Mouse (Mus musculus) heart, embryonic 10.5 days (tissue): Measurements from ENCODE around the gene Mapk8ip3. TPM values are rescaled to one million over a fixed set of nuclear protein-coding genes. Genes with fewer than 3 reads are reported as not detected.

Experiments
- DNase-seq: peaks from one replicate; pipeline ENCODE4 v3.0.0-alpha.2; 2017; ENCODE audit warnings: low spot score
- H3K27ac ChIP-seq: fragments of 300-500 bp; sonication (generic); 2 replicates; pipeline ENCODE4 v1.5.1; 2016; ENCODE audit warnings: mild to moderate bottlenecking
- H3K27me3 ChIP-seq: fragments of 300-500 bp; sonication (generic); 2 replicates; pipeline ENCODE4 v1.6.1; 2016; ENCODE audit warnings: mild to moderate bottlenecking; ENCODE audit not compliant: poor library complexity, insufficient read depth, severe bottlenecking
- H3K36me3 ChIP-seq: fragments of 300-500 bp; sonication (generic); 2 replicates; pipeline ENCODE4 v1.6.1; 2016; ENCODE audit warnings: mild to moderate bottlenecking, moderate library complexity
- H3K4me1 ChIP-seq: fragments of 300-500 bp; sonication (generic); 2 replicates; pipeline ENCODE4 v1.6.1; 2016; ENCODE audit warnings: mild to moderate bottlenecking
- H3K4me3 ChIP-seq: fragments of 300-500 bp; sonication (generic); 2 replicates; pipeline ENCODE4 v1.5.1; 2016; ENCODE audit warnings: mild to moderate bottlenecking, moderate library complexity
- H3K9me3 ChIP-seq: fragments of 300-500 bp; sonication (generic); 2 replicates; pipeline ENCODE4 v1.6.1; 2016; ENCODE audit warnings: mild to moderate bottlenecking, moderate library complexity
- WGBS: fragments of 180-500 bp; shearing (Covaris S2); methylation state at CpG from one replicate; pipeline ENCODE4 v1.1.7; 2016; 5-methylcytosine and 5-hydroxymethylcytosine counted together
- polyA plus RNA-seq: library from polyadenylated mRNA; unstranded; fragments of >200 nt; fragmentation: Nextera tagmentation; extraction: Ambion mirVana; gene quantifications from 2 replicates; pipeline ENCODE4 v1.2.1, GENCODE M21; 2016

Mapk8ip3 gene
- polyA plus RNA-seq, 1 experiment from 2014 or later: 36.3 TPM

GRCm38 (mm10) chr17:24897600-24897999 is 39.2 kb downstream of the Mapk8ip3 start:
- 0 out of 2 replicates have a peak overlapping the region, but pooled peaks have one; percentile 94 for H3K27ac ChIP-seq
- WGBS: 77% methylated on average over 4 of the region's 4 CpGs
- no peak for DNase-seq
- peak overlapping the region; percentile 93; the same call in 1 of the 2 replicates for H3K4me3 ChIP-seq
- H3K9me3 ChIP-seq: no peaks in the 10 kb centered on the region
- H3K36me3 ChIP-seq: peaks cover 71% of the 10 kb centered on the region
- H3K27me3 ChIP-seq: no peaks in the 10 kb centered on the region
- peaks cover 49% of the 10 kb centered on the region for H3K4me1 ChIP-seq

- H3K27ac ChIP-seq: peak overlapping the region; percentile 94
- H3K4me3 ChIP-seq: peak overlapping the region; percentile 93
- peaks cover 49% of the 10 kb centered on the region for H3K4me1 ChIP-seq
- no peak for DNase-seq
- H3K9me3 ChIP-seq: no peaks in the 10 kb centered on the region
- H3K36me3 ChIP-seq: peaks cover 71% of the 10 kb centered on the region
- WGBS: 39% methylated on average over 11 of the region's 11 CpGs
- H3K27me3 ChIP-seq: no peaks in the 10 kb centered on the region
Observed at GRCm38 (mm10) chr17:24896993-24897269, 39.8 kb downstream of the Mapk8ip3 start.

DNA sequence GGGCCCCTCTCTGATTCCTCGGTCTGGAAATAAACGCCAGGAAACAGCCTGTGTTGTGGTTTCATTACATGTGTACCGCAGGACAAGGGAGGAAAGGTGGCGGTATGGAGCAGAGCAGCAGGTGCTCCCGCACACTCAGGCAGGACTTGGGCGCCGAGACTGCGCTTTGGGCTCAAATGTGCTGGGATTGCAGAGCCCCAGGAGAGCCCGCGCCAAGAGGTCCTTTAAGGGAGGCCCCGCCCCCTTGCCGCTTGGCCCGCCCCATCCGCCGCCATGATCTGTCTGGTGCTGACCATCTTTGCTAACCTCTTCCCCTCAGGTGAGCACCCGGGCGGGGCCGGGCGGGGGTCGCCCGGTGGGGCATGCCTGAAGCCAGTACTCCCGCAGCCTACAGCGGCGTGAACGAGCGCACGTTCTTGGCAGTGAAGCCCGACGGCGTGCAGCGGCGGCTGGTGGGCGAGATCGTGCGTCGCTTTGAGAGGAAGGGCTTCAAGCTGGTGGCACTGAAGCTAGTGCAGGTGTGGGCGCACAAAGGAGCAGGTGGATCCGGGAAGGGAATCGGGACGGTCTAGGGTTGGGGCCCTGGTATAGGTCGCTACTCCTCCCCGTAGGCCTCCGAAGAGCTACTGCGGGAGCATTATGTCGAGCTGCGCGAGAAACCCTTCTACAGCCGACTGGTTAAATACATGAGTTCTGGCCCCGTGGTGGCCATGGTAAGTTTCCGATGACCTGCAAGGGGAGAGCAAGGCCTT is 40.4 kb downstream of the Mapk8ip3 start, which contains the start of gene Nme3:
Gene Nme3 (plus strand): TSS at position 260 of the 752 bp plus-strand sequence.
- Histone ChIP-seq H3K27ac (peak within 1 kb of the TSS; percentile 94), H3K36me3 (peaks cover 71% of the 10 kb centered on the region), H3K4me1 (peaks cover 49% of the 10 kb centered on the region), H3K27me3 (no peaks in the 10 kb centered on the region), H3K4me3 (peak within 1 kb of the TSS; percentile 93), H3K9me3 (no peaks in the 10 kb centered on the region)
- peak; percentile 93 for DNase-seq
- 2% methylated on average over 50 of the region's 50 CpGs for WGBS

DNA sequence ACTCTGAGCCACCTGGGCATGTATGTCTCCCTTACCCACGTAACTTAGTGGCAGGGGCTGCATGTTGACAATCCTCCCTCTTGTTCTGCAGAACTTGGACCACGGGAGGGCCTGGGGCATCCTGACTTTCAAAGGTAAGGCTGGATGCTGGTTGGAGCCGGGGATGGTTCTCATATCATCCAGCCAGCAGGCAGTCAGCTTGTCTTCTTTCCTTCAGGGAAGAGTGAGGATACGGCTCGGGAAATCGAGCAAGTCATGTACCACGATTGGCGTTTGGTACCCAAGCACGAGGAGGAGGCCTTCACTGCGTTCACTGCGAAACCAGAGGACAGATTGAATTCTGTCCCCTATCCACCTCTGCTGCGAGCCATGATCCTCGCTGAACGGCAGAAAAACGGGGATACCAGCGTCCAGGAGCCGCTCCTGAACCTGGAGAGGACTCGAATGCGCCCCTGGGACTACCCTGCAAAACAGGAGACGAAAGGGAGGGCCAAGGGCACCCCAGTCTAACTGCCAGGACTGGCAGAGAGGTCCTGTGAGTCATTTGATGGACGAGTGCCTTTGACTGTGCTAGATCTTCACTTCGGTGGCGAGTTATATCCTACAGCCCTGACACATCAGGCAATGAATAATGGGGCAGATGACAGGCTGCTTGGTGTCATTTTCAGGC is 41.1 kb downstream of the Mapk8ip3 start:
- Histone ChIP-seq H3K9me3 (no peaks in the 10 kb centered on the region), H3K27me3 (no peaks in the 10 kb centered on the region), H3K27ac (peak overlapping the region; percentile 94), H3K4me3 (peak overlapping the region; percentile 93), H3K36me3 (peaks cover 71% of the 10 kb centered on the region), H3K4me1 (peaks cover 49% of the 10 kb centered on the region)
- DNase-seq: no peak
- 13% methylated on average over 23 of the region's 23 CpGs for WGBS

DNA sequence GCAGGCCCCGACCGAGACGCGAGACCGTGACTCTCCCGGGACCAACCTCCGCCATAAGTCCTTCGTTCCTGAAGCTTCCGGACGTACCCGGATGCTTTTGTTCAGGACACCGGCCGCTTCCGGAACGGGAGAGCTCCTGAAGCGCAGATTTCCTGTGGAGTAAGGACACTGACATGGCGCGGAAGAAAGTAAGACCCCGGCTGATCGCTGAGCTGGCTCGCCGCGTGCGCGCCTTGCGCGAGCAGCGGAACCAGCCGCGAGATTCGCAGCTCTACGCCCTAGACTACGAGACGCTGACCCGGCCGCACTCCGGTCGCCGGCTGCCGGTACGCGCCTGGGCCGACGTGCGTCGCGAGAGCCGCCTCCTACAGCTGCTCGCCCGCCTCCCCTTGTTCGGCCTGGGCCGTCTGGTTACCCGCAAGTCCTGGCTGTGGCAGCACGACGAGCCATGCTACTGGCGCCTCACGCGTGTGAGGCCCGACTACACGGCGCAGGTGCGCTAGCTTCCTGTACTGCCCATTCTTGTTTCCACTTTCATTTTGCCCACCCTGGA is 41.7 kb downstream of the Mapk8ip3 start, which contains the start of the genes Eme2 and Mrps34:
Gene Eme2 (minus strand): TSS at position 93 of the 553 bp plus-strand sequence.
Gene Mrps34 (plus strand): TSS at position 122 of the 553 bp plus-strand sequence.
- no peaks in the 10 kb centered on the region for H3K9me3 ChIP-seq
- H3K27ac ChIP-seq: peak within 1 kb of the TSS; percentile 94
- H3K4me1 ChIP-seq: peaks cover 49% of the 10 kb centered on the region
- peak; percentile 94 for DNase-seq
- H3K36me3 ChIP-seq: peaks cover 71% of the 10 kb centered on the region
- H3K27me3 ChIP-seq: no peaks in the 10 kb centered on the region
- peak within 1 kb of the TSS; percentile 93 for H3K4me3 ChIP-seq
- WGBS: under 1% methylated on average over 62 of the region's 62 CpGs

- Histone ChIP-seq H3K4me1 (peaks cover 47% of the 10 kb centered on the region), H3K36me3 (peaks cover 69% of the 10 kb centered on the region), H3K27ac (peak overlapping the region; percentile 94), H3K9me3 (no peaks in the 10 kb centered on the region), H3K4me3 (peak overlapping the region; percentile 93), H3K27me3 (no peaks in the 10 kb centered on the region)
- WGBS: 11% methylated on average over 31 of the region's 31 CpGs
- no peak for DNase-seq
Observed at GRCm38 (mm10) chr17:24894061-24894994, 42.4 kb downstream of the Mapk8ip3 start.

- H3K36me3 ChIP-seq: peaks cover 67% of the 10 kb centered on the region
- no peaks in the 10 kb centered on the region for H3K9me3 ChIP-seq
- no peak overlapping the region for H3K4me3 ChIP-seq
- no peak for DNase-seq
- H3K27ac ChIP-seq: no peak overlapping the region
- no peaks in the 10 kb centered on the region for H3K27me3 ChIP-seq
- H3K4me1 ChIP-seq: peaks cover 41% of the 10 kb centered on the region
- 90% methylated on average over 2 of the region's 2 CpGs for WGBS
Observed at GRCm38 (mm10) chr17:24893276-24893675, 43.5 kb downstream of the Mapk8ip3 start.

- 90% methylated on average over 12 of the region's 12 CpGs for WGBS
- no peak overlapping the region for H3K4me3 ChIP-seq
- no peak for DNase-seq
- H3K36me3 ChIP-seq: peaks cover 62% of the 10 kb centered on the region
- H3K27ac ChIP-seq: no peak overlapping the region
- no peaks in the 10 kb centered on the region for H3K9me3 ChIP-seq
- H3K4me1 ChIP-seq: peaks cover 42% of the 10 kb centered on the region
- H3K27me3 ChIP-seq: no peaks in the 10 kb centered on the region
Observed at GRCm38 (mm10) chr17:24892785-24893184, 44.0 kb downstream of the Mapk8ip3 start.

- Histone ChIP-seq H3K4me1 (peaks cover 41% of the 10 kb centered on the region), H3K36me3 (peaks cover 50% of the 10 kb centered on the region), H3K9me3 (no peaks in the 10 kb centered on the region), H3K27ac (no peak overlapping the region), H3K27me3 (no peaks in the 10 kb centered on the region), H3K4me3 (no peak overlapping the region)
- WGBS: 90% methylated on average over 13 of the region's 13 CpGs
- no peak for DNase-seq
Observed at GRCm38 (mm10) chr17:24891321-24891720, 45.5 kb downstream of the Mapk8ip3 start.

- Histone ChIP-seq H3K36me3 (peaks cover 50% of the 10 kb centered on the region), H3K9me3 (no peaks in the 10 kb centered on the region), H3K4me3 (no peak overlapping the region), H3K27ac (no peak overlapping the region), H3K27me3 (no peaks in the 10 kb centered on the region), H3K4me1 (peaks cover 38% of the 10 kb centered on the region)
- DNase-seq: no peak
- 87% methylated on average over 19 of the region's 19 CpGs for WGBS
Observed at GRCm38 (mm10) chr17:24890151-24891092, 46.4 kb downstream of the Mapk8ip3 start.

- 88% methylated on average over 3 of the region's 3 CpGs for WGBS
- no peaks in the 10 kb centered on the region for H3K9me3 ChIP-seq
- H3K27me3 ChIP-seq: no peaks in the 10 kb centered on the region
- no peak overlapping the region for H3K4me3 ChIP-seq
- peaks cover 62% of the 10 kb centered on the region for H3K36me3 ChIP-seq
- no peak overlapping the region for H3K27ac ChIP-seq
- DNase-seq: no peak
- peaks cover 35% of the 10 kb centered on the region for H3K4me1 ChIP-seq
Observed at GRCm38 (mm10) chr17:24888862-24889261, 47.9 kb downstream of the Mapk8ip3 start.
